Mouse (Mus musculus): ENCODE data around the gene Adgrg1. TPM values are rescaled to one million over a fixed set of nuclear protein-coding genes. Genes with fewer than 3 reads are reported as not detected.
A peak's percentile ranks its signal among the peaks of the same experiment; 100 is the strongest.

Adgrg1 gene
- 41.7 and 44.8 TPM in 2 replicates for polyA plus RNA-seq (2015; fragmentation: Nextera tagmentation; extraction: Ambion mirVana)

DNA sequence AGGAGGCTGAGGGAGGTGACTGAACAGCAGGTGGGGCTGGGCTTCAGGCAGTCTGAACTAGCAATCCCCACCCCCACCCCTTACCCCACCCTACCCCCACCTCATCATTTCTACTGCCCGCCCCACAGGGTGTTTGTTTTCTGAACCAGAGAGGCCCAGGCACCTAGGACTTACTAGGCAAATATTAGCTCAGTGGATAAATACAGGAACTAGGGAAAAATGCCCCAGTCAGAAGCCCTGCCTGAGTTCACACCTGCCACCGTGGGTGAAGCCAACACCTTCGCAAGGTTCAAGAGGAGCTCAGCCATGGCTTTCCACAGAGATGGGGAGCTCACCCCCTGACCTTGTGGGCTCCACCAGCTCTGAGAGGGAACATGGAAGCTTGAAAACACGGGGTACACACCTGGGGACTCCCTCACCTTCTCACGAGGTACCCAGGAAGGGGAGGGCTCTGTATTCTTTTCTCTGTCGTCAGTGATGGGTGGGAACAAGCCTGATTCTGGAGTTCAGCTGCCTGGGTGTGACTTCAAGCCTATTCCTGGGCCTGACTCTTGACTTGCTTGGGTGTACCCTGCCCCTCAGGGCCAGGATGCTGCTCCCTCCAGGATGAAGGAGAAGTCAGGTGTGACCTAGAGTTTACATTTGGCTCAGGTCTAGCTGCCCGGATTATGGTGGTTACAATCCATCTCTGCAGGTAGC is at the start of gene Adgrg1:
Gene Adgrg1, plus strand, starts transcription at position 285 of the 699 bp plus-strand sequence.
- no peak within 1 kb of the TSS for H3K9ac ChIP-seq
- 38% methylated on average over 7 of the region's 7 CpGs for WGBS
- no peak within 1 kb of the TSS for H3K4me3 ChIP-seq (replicated peaks)
- no peak within 1 kb of the TSS for H3K4me2 ChIP-seq
- H3K36me3 ChIP-seq = no peaks in the 10 kb centered on the region
- no peaks in the 10 kb centered on the region for H3K9me3 ChIP-seq (replicated peaks)
- H3K4me1 ChIP-seq = peaks cover 44% of the 10 kb centered on the region
- H3K27ac ChIP-seq = peak within 1 kb of the TSS; percentile 81
- H3K27me3 ChIP-seq = 0 out of 2 replicates have a peak, but pooled peaks cover 3% of the 10 kb centered on the region
- peak; percentile 49 for ATAC-seq (replicated peaks; ENCODE audit: low FRiP score)

DNA sequence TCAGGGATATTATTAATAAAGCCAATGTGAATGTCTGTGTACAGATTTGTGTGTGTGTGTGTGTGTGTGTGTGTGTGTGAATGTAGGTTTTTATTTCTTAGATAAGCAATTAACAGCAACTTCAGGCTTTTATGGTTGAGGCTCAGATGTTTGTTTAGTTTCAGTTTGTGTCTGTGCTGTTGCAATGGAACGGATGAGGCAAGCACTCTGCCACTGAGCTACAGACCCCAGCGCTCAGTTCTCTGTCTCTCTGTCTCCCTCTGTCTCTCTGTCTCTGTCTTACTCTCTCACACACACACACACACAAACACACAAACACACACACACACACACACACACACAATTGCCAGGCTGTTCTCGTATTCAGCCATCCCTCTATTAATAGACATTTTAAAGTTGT is 46.3 kb upstream of the Adgrg1 start:
- Histone ChIP-seq H3K4me3 (replicated peaks) (no peak overlapping the region), H3K9ac (no peak overlapping the region), H3K27ac (no peak overlapping the region), H3K36me3 (no peaks in the 10 kb centered on the region), H3K9me3 (replicated peaks) (no peaks in the 10 kb centered on the region), H3K27me3 (no peaks in the 10 kb centered on the region), H3K4me1 (no peaks in the 10 kb centered on the region), H3K4me2 (no peak overlapping the region)
- WGBS = 82% methylated on average over 3 of the region's 3 CpGs
- ATAC-seq (replicated peaks; ENCODE audit: low FRiP score) = no peak

GRCm38 (mm10) chr8:94933918-94934317 is 40.6 kb upstream of the Adgrg1 start:
- WGBS = 39% methylated on average over 5 of the region's 5 CpGs
- ATAC-seq (replicated peaks; ENCODE audit: low FRiP score) = no peak
- no peak overlapping the region for H3K4me2 ChIP-seq
- no peak overlapping the region for H3K4me3 ChIP-seq (replicated peaks)
- no peaks in the 10 kb centered on the region for H3K9me3 ChIP-seq (replicated peaks)
- no peak overlapping the region for H3K9ac ChIP-seq
- H3K27me3 ChIP-seq = no peaks in the 10 kb centered on the region
- H3K4me1 ChIP-seq = no peaks in the 10 kb centered on the region
- no peak overlapping the region for H3K27ac ChIP-seq
- no peaks in the 10 kb centered on the region for H3K36me3 ChIP-seq

DNA sequence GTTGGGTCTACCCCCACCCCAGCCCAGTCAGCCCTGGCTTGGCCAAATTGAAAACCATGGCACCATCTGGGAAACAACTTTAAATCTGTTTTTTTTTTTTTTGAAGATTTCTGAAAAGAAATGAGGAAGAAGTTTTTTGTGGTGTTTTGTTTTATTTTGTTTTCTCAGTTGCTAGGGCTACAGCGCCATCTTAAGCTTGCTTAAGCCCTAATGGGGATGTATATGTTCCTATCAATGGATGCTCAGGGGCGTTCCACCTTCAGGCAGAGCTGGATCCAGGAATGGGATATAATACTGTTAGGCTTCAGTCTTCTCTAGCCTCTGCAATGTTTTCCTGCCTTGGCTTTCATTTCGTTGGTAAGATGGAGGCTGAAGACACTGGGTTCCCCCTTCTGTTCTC is 39.4 kb upstream of the Adgrg1 start:
- WGBS = 86% methylated on average over 3 of the region's 3 CpGs
- Histone ChIP-seq H3K36me3 (no peaks in the 10 kb centered on the region), H3K4me2 (no peak overlapping the region), H3K27me3 (no peaks in the 10 kb centered on the region), H3K9me3 (replicated peaks) (no peaks in the 10 kb centered on the region), H3K27ac (no peak overlapping the region), H3K4me1 (no peaks in the 10 kb centered on the region), H3K4me3 (replicated peaks) (no peak overlapping the region), H3K9ac (no peak overlapping the region)
- no peak for ATAC-seq (replicated peaks; ENCODE audit: low FRiP score)

DNA sequence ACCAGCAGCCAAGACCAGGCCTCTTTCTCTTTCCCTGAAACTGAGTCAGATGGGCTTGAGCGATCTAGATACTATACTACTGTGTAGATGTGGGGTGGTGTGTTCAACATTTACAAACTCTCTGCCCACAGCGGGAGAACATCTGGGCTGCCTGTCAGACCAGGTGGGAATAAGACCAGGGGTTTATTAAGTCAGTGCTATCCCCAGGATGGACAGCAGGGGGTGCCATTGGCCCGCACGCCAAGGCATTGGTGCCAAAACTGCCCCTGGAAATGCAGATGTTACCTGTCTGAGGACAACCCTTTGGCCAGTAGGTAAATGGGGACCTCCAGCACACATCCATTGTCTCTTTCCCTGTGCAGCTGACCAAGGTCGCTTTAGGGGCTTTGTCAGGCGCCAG is 32.0 kb upstream of the Adgrg1 start:
- H3K27me3 ChIP-seq = 0 out of 2 replicates have a peak, but pooled peaks cover 3% of the 10 kb centered on the region
- 20% methylated on average over 6 of the region's 6 CpGs for WGBS
- no peaks in the 10 kb centered on the region for H3K9me3 ChIP-seq (replicated peaks)
- no peak overlapping the region for H3K4me2 ChIP-seq
- H3K9ac ChIP-seq = no peak overlapping the region
- ATAC-seq (replicated peaks; ENCODE audit: low FRiP score) = no peak
- no peaks in the 10 kb centered on the region for H3K4me1 ChIP-seq
- H3K27ac ChIP-seq = no peak overlapping the region
- no peaks in the 10 kb centered on the region for H3K36me3 ChIP-seq
- H3K4me3 ChIP-seq (replicated peaks) = no peak overlapping the region

GRCm38 (mm10) chr8:94945185-94945584 is 29.4 kb upstream of the Adgrg1 start:
- 60% methylated on average over 6 of the region's 6 CpGs for WGBS
- Histone ChIP-seq H3K4me1 (no peaks in the 10 kb centered on the region), H3K9ac (no peak overlapping the region), H3K4me2 (no peak overlapping the region), H3K36me3 (no peaks in the 10 kb centered on the region), H3K4me3 (replicated peaks) (no peak overlapping the region), H3K27ac (no peak overlapping the region), H3K9me3 (replicated peaks) (no peaks in the 10 kb centered on the region), H3K27me3 (0 out of 2 replicates have a peak, but pooled peaks cover 3% of the 10 kb centered on the region)
- ATAC-seq (replicated peaks; ENCODE audit: low FRiP score) = no peak

- no peak overlapping the region for H3K4me3 ChIP-seq (replicated peaks)
- H3K4me1 ChIP-seq = no peaks in the 10 kb centered on the region
- H3K27ac ChIP-seq = no peak overlapping the region
- H3K9me3 ChIP-seq (replicated peaks) = no peaks in the 10 kb centered on the region
- H3K9ac ChIP-seq = no peak overlapping the region
- ATAC-seq (replicated peaks; ENCODE audit: low FRiP score) = no peak
- 73% methylated on average over 4 of the region's 4 CpGs for WGBS
- no peak overlapping the region for H3K4me2 ChIP-seq
- H3K27me3 ChIP-seq = no peaks in the 10 kb centered on the region
- H3K36me3 ChIP-seq = no peaks in the 10 kb centered on the region
Observed at GRCm38 (mm10) chr8:94948421-94948820, 26.1 kb upstream of the Adgrg1 start.

- H3K4me1 ChIP-seq = peaks cover 5% of the 10 kb centered on the region
- H3K36me3 ChIP-seq = no peaks in the 10 kb centered on the region
- H3K4me2 ChIP-seq = no peak overlapping the region
- no peak overlapping the region for H3K9ac ChIP-seq
- H3K27ac ChIP-seq = no peak overlapping the region
- no peaks in the 10 kb centered on the region for H3K27me3 ChIP-seq
- no peaks in the 10 kb centered on the region for H3K9me3 ChIP-seq (replicated peaks)
- WGBS = 84% methylated on average over 4 of the region's 4 CpGs
- ATAC-seq (replicated peaks; ENCODE audit: low FRiP score) = no peak
- H3K4me3 ChIP-seq (replicated peaks) = no peak overlapping the region
Observed at GRCm38 (mm10) chr8:94949010-94949409, 25.5 kb upstream of the Adgrg1 start.

DNA sequence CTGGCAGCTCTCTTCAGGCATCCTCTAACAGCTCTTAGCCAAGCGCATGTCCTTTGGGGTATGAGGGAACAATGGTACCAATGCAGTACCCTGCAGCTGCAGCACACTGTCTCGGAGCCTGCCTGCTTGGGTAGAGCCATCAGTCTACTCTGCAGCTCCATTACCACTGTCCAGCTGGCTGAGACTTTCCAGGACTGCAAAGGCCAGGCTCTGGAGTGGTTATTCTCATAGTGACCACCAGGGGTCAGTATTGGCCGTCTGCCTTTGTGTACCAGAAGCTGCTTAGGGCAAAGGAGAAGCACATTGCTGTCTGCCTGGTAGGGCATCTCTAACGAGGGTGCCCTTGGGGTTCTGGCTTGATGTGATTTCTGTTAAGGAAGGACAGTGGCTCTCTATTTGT is 24.5 kb upstream of the Adgrg1 start:
- no peaks in the 10 kb centered on the region for H3K36me3 ChIP-seq
- H3K4me3 ChIP-seq (replicated peaks) = no peak overlapping the region
- peaks cover 15% of the 10 kb centered on the region for H3K4me1 ChIP-seq
- WGBS = 19% methylated on average over 4 of the region's 4 CpGs
- H3K4me2 ChIP-seq = no peak overlapping the region
- ATAC-seq (replicated peaks; ENCODE audit: low FRiP score) = peak; percentile 50
- H3K27me3 ChIP-seq = no peaks in the 10 kb centered on the region
- H3K27ac ChIP-seq = no peak overlapping the region
- no peak overlapping the region for H3K9ac ChIP-seq
- H3K9me3 ChIP-seq (replicated peaks) = no peaks in the 10 kb centered on the region

DNA sequence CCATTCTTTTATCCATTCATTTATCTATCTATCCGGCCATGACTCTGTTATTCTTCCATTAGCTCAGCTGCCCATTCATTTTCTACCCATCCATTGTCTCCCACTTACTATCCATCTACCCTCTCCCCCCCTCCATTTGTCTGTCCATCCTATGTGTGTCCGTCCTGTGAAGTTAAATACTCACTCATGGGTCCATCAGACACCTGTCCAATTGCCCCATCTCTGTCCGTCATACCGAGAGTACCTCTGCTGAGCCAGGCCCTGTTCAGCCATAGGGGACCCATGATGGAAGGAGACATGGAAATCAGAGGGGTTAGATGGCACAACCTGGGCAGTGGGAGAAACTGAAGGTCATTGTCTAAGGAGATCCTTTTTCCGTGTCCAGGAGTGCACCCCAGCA is 24.1 kb upstream of the Adgrg1 start:
- ATAC-seq (replicated peaks; ENCODE audit: low FRiP score) = no peak
- 77% methylated on average over 5 of the region's 5 CpGs for WGBS
- H3K27me3 ChIP-seq = no peaks in the 10 kb centered on the region
- no peak overlapping the region for H3K4me2 ChIP-seq
- no peaks in the 10 kb centered on the region for H3K9me3 ChIP-seq (replicated peaks)
- peaks cover 19% of the 10 kb centered on the region for H3K4me1 ChIP-seq
- H3K9ac ChIP-seq = no peak overlapping the region
- H3K4me3 ChIP-seq (replicated peaks) = no peak overlapping the region
- H3K27ac ChIP-seq = no peak overlapping the region
- H3K36me3 ChIP-seq = no peaks in the 10 kb centered on the region

DNA sequence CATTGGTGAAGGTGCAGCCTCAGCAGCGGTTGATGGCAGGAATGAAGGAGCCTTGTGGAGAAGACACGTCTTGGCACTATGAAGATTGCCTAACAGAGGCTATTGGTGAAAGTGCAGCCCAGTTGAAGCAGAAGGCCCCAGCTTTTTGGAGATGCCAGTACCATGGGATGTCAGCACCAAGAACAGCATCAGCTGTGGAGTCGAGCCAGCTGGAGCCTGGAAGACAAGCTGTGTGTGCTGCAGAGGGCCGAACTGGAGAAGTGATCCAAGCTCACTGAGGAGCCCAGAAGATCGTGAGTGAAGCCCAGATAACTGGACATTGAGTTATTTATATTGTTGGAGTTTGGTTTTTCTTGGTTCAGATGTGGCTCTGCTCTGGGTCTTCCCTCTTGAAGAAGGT is 22.5 kb upstream of the Adgrg1 start:
- Histone ChIP-seq H3K27ac (no peak overlapping the region), H3K4me2 (no peak overlapping the region), H3K4me1 (peaks cover 20% of the 10 kb centered on the region), H3K9ac (no peak overlapping the region), H3K9me3 (replicated peaks) (no peaks in the 10 kb centered on the region), H3K36me3 (no peaks in the 10 kb centered on the region), H3K27me3 (no peaks in the 10 kb centered on the region), H3K4me3 (replicated peaks) (no peak overlapping the region)
- WGBS = 67% methylated on average over 5 of the region's 5 CpGs
- no peak for ATAC-seq (replicated peaks; ENCODE audit: low FRiP score)

- 68% methylated on average over 7 of the region's 7 CpGs for WGBS
- no peaks in the 10 kb centered on the region for H3K9me3 ChIP-seq (replicated peaks)
- no peak overlapping the region for H3K9ac ChIP-seq
- peaks cover 20% of the 10 kb centered on the region for H3K4me1 ChIP-seq
- 0 out of 2 replicates have a peak overlapping the region, but pooled peaks have one; percentile 43 for H3K27ac ChIP-seq
- ATAC-seq (replicated peaks; ENCODE audit: low FRiP score) = no peak
- H3K4me3 ChIP-seq (replicated peaks) = no peak overlapping the region
- H3K4me2 ChIP-seq = no peak overlapping the region
- no peaks in the 10 kb centered on the region for H3K36me3 ChIP-seq
- H3K27me3 ChIP-seq = no peaks in the 10 kb centered on the region
Observed at GRCm38 (mm10) chr8:94953624-94954367, 20.8 kb upstream of the Adgrg1 start.

All from kidney, embryonic 15.5 days (tissue).